Comparison of ENCODE assay signal across 11 mouse cellular contexts in the genomic region with DNA sequence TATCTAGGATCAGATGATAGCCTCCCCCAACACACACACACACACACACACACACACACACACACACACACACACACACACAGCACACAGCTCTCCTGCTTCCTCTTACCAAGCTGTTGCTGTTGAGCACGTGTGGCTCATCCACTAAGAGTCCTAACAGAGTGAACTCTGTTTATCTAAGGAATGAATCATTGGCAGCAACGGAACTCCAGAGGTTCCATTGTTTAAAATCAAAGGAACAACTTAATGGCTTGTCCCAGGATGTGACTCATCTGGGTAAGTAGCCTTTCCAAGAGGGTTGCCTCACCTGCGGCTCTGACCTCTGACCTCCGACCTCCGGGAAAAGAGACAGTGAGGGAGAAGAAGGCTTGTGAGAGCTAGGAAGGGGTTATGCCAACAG. TPM values are rescaled to one million over a fixed set of nuclear protein-coding genes. Genes with fewer than 3 reads are reported as not detected.
A peak's percentile ranks its signal among the peaks of the same experiment; 100 is the strongest.
DNase-seq lines count a peak whose midpoint lies in the region; ATAC-seq and TF ChIP-seq lines count a peak whose summit lies in the region.
"Had no signal": no experiment of that assay in that cellular context is flagged by ENCODE, and none has a peak within 500 bp of the region (broad histone marks: within the 10 kb centered on the region; RNA-seq: fewer than 3 reads in every experiment).

No protein-coding gene starts in this region.

- 0 out of 2 replicates have a peak, but pooled peaks have one; percentile 58 for TF ChIP-seq EP300 in heart, postnatal 0 days (IDR thresholded peaks at IDR 0.05; ENCODE audit: low read depth)

- H3K27me3 ChIP-seq in heart, postnatal 0 days (ENCODE audit: control insufficient read depth, insufficient read depth, low read length): no peaks in the 10 kb centered on the region
- H3K27me3 ChIP-seq: hindbrain, embryonic 13.5 days had no signal

- no peak for TF ChIP-seq CTCF in heart, postnatal 0 days (IDR thresholded peaks at IDR 0.05; ENCODE audit: low read depth)

- ATAC-seq in heart, postnatal 0 days (ENCODE audit: insufficient read depth, low read depth): peak; percentile 68
- no peak for ATAC-seq in megakaryocyte-erythroid progenitor cell, adult 5-6 weeks (replicated peaks; ENCODE audit: low FRiP score, low TSS enrichment, poor library complexity, severe bottlenecking)
- ATAC-seq: forebrain, embryonic 14.5 days had no signal

- H3K4me1 ChIP-seq in heart, postnatal 0 days (ENCODE audit: control insufficient read depth, insufficient read depth): no peaks in the 10 kb centered on the region

- 24% methylated on average over 5 of the region's 5 CpGs for WGBS in heart, postnatal 0 days

- no peak overlapping the region for H3K4me2 ChIP-seq in heart, postnatal 0 days (ENCODE audit: low read depth, low read length)
- H3K4me2 ChIP-seq: hindbrain, embryonic 13.5 days had no signal

- DNase-seq in embryo, embryonic 9.5 days (ENCODE audit: extremely low spot score): peak; percentile 28
- DNase-seq in embryo, embryonic 10.5 days (ENCODE audit: low spot score): no peak
- peak; percentile 74 for DNase-seq in NIH3T3 (ENCODE audit: low read depth)
- peak; percentile 33 for DNase-seq in heart, postnatal 0 days (ENCODE audit: low spot score)
- DNase-seq in lung, postnatal 14 days: peak; percentile 60
- no peak for DNase-seq in cerebellum, postnatal 25 days
- DNase-seq in right cerebral cortex, postnatal 10 days (ENCODE audit: low spot score in 2 of 2): no peak
- DNase-seq: liver had no signal

- no peaks in the 10 kb centered on the region for H3K9me3 ChIP-seq in heart, postnatal 0 days (replicated peaks; ENCODE audit: control insufficient read depth, low read length)
- H3K9me3 ChIP-seq: hindbrain, embryonic 13.5 days had no signal

- H3K27ac ChIP-seq in heart, postnatal 0 days (ENCODE audit: low read depth): peak overlapping the region; percentile 47; the same call in 1 of the 2 replicates
- H3K27ac ChIP-seq: hindbrain, embryonic 13.5 days had no signal

- H3K4me3 ChIP-seq in heart, postnatal 0 days (ENCODE audit: low read depth, low read length): no peak overlapping the region
- H3K4me3 ChIP-seq: hindbrain, embryonic 13.5 days had no signal

- H3K36me3 ChIP-seq in heart, postnatal 0 days (replicated peaks; ENCODE audit: control insufficient read depth, insufficient read depth, low read length): no peaks in the 10 kb centered on the region
- H3K36me3 ChIP-seq: hindbrain, embryonic 13.5 days had no signal

- H3K9ac ChIP-seq in heart, postnatal 0 days (replicated peaks; ENCODE audit: low read depth, low read length): no peak overlapping the region
- H3K9ac ChIP-seq: hindbrain, embryonic 13.5 days had no signal

RNA-seq across cellular contexts. Expression of a gene that starts 29.9 kb away (rescaled TPM):
- total RNA-seq in heart, postnatal 0 days (2014; rRNA removed; ENCODE audit: low replicate concordance): 7.8 and 10.0 TPM in 2 replicates
- polyA plus RNA-seq in heart, postnatal 0 days (2015; fragmentation: Nextera tagmentation; extraction: Ambion mirVana): 23.0 and 23.6 TPM in 2 replicates
- total RNA-seq in megakaryocyte-erythroid progenitor cell, adult 5-6 weeks (2014; fragmentation: Nextera tagmentation): 19.3 and 22.1 TPM in 2 replicates
- total RNA-seq in megakaryocyte-erythroid progenitor cell, adult 5-6 weeks (2017): 1.6 and 2.7 TPM in 2 replicates

RNA-seq across cellular contexts. Expression of a gene that starts 45.3 kb away (rescaled TPM):
- total RNA-seq in heart, postnatal 0 days (2014; rRNA removed; ENCODE audit: low replicate concordance): 32.4 and 33.0 TPM in 2 replicates
- 59.7 and 62.5 TPM in 2 replicates for polyA plus RNA-seq in heart, postnatal 0 days (2015; fragmentation: Nextera tagmentation; extraction: Ambion mirVana)
- 0.37 TPM in 1 of 2 replicates, not detected in the other for total RNA-seq in megakaryocyte-erythroid progenitor cell, adult 5-6 weeks (2014; fragmentation: Nextera tagmentation)
- total RNA-seq in megakaryocyte-erythroid progenitor cell, adult 5-6 weeks (2017): not detected in 2 replicates

RNA-seq across cellular contexts. Expression of a gene that starts 47.9 kb away (rescaled TPM):
- 14.2 and 17.6 TPM in 2 replicates for total RNA-seq in heart, postnatal 0 days (2014; rRNA removed; ENCODE audit: low replicate concordance)
- polyA plus RNA-seq in heart, postnatal 0 days (2015; fragmentation: Nextera tagmentation; extraction: Ambion mirVana): 16.7 and 18.6 TPM in 2 replicates
- 16.2 and 20.9 TPM in 2 replicates for total RNA-seq in megakaryocyte-erythroid progenitor cell, adult 5-6 weeks (2014; fragmentation: Nextera tagmentation)
- 36.7 and 41.7 TPM in 2 replicates for total RNA-seq in megakaryocyte-erythroid progenitor cell, adult 5-6 weeks (2017)

RNA-seq across cellular contexts. Expression of a gene that starts 48.0 kb away (rescaled TPM):
- 64.9 and 93.4 TPM in 2 replicates for total RNA-seq in heart, postnatal 0 days (2014; rRNA removed; ENCODE audit: low replicate concordance)
- 171 and 175 TPM in 2 replicates for polyA plus RNA-seq in heart, postnatal 0 days (2015; fragmentation: Nextera tagmentation; extraction: Ambion mirVana)
- total RNA-seq in megakaryocyte-erythroid progenitor cell, adult 5-6 weeks (2014; fragmentation: Nextera tagmentation): 161 and 169 TPM in 2 replicates
- 156 and 170 TPM in 2 replicates for total RNA-seq in megakaryocyte-erythroid progenitor cell, adult 5-6 weeks (2017)

Comparison
In these comparisons a context has a peak if more than half of its experiments do, and no peak if none do; other contexts are left out.
1. DNase-seq: peak in embryo, embryonic 9.5 days (single experiment), NIH3T3 (single experiment), heart, postnatal 0 days (single experiment) and lung, postnatal 14 days (single experiment); none in embryo, embryonic 10.5 days (single experiment), cerebellum, postnatal 25 days (0 of 2) and right cerebral cortex, postnatal 10 days (0 of 2).
2. RNA of a gene that starts 45.3 kb away (total RNA-seq): 32.4 to 33.0 TPM in heart, postnatal 0 days; 0.37 TPM in megakaryocyte-erythroid progenitor cell, adult 5-6 weeks; every median in the first group is over 10 times any median in the second.